8 mouse cellular contexts compared by ENCODE assay signal in genomic region chrX:140598194-140598849, GRCm38 (mm10). TPM values are rescaled to one million over a fixed set of nuclear protein-coding genes. Genes with fewer than 3 reads are reported as not detected.
DNase-seq lines count a peak whose midpoint lies in the region; ATAC-seq and TF ChIP-seq lines count a peak whose summit lies in the region.

No protein-coding gene starts in this region.

- peak overlapping the region; percentile 26 for H3K9ac ChIP-seq in ES-Bruce4 (ENCODE audit: low read depth, poor library complexity, severe bottlenecking)
- no peak overlapping the region for H3K9ac ChIP-seq in forebrain, embryonic 14.5 days (ENCODE audit: low read length)
- 0 out of 2 replicates have a peak overlapping the region, but pooled peaks have one; percentile 44 for H3K9ac ChIP-seq in kidney, embryonic 16.5 days (replicated peaks; ENCODE audit: low read length)
- no peak overlapping the region for H3K9ac ChIP-seq in stomach, embryonic 15.5 days

- no peak overlapping the region for H3K27ac ChIP-seq in ES-Bruce4 (ENCODE audit: insufficient read depth, low read length)
- no peak overlapping the region for H3K27ac ChIP-seq in forebrain, embryonic 14.5 days (ENCODE audit: low read depth, low read length)
- no peak overlapping the region for H3K27ac ChIP-seq in kidney, embryonic 16.5 days (ENCODE audit: low read length)
- no peak overlapping the region for H3K27ac ChIP-seq in stomach, embryonic 15.5 days

- no peak for TF ChIP-seq POLR2A in ES-Bruce4 (IDR thresholded peaks at IDR 0.05; ENCODE audit: insufficient read depth, low read length)

- no peak for TF ChIP-seq EP300 in ES-Bruce4 (IDR thresholded peaks at IDR 0.05; ENCODE audit: insufficient read depth, low read depth, low read length)

- DNase-seq in CD4-positive, CD25-positive, alpha-beta regulatory T cell, adult 2 months (ENCODE audit: low read depth, low spot score), result peak; percentile 11
- no peak for DNase-seq in forebrain, embryonic 14.5 days (ENCODE audit: low spot score)
- peak; percentile 26 to 28 for DNase-seq in lung, postnatal 4 days
- DNase-seq in Muller cell, postnatal 12 days (ENCODE audit: inconsistent ontology term), result no peak

- H3K36me3 ChIP-seq in ES-Bruce4 (ENCODE audit: control insufficient read depth, insufficient read depth, low read length, poor library complexity, severe bottlenecking), result no peaks in the 10 kb centered on the region
- H3K36me3 ChIP-seq in forebrain, embryonic 14.5 days (ENCODE audit: control insufficient read depth, insufficient read depth, low read length), result no peaks in the 10 kb centered on the region
- H3K36me3 ChIP-seq in kidney, embryonic 16.5 days (ENCODE audit: insufficient read depth, low read length), result no peaks in the 10 kb centered on the region
- no peaks in the 10 kb centered on the region for H3K36me3 ChIP-seq in stomach, embryonic 15.5 days

- TF ChIP-seq CTCF in ES-Bruce4 (IDR thresholded peaks at IDR 0.05; ENCODE audit: low read depth, low read length), result no peak

- no peaks in the 10 kb centered on the region for H3K9me3 ChIP-seq in ES-Bruce4 (replicated peaks; ENCODE audit: control insufficient read depth, insufficient read depth, low read length, poor library complexity, severe bottlenecking)
- H3K9me3 ChIP-seq in forebrain, embryonic 14.5 days (replicated peaks; ENCODE audit: control insufficient read depth, low read length), result no peaks in the 10 kb centered on the region
- H3K9me3 ChIP-seq in kidney, embryonic 16.5 days (ENCODE audit: low read length), result peaks cover 5% of the 10 kb centered on the region; the same call in 1 of the 2 replicates
- no peaks in the 10 kb centered on the region for H3K9me3 ChIP-seq in stomach, embryonic 15.5 days

- H3K27me3 ChIP-seq in ES-Bruce4 (ENCODE audit: control insufficient read depth, insufficient read depth, low read length, poor library complexity, severe bottlenecking), result peaks cover 11% of the 10 kb centered on the region
- H3K27me3 ChIP-seq in forebrain, embryonic 14.5 days (replicated peaks; ENCODE audit: control insufficient read depth, insufficient read depth, low read length), result peaks cover 26% of the 10 kb centered on the region
- peaks cover 33% of the 10 kb centered on the region for H3K27me3 ChIP-seq in kidney, embryonic 16.5 days (ENCODE audit: insufficient read depth, low read length)
- H3K27me3 ChIP-seq in stomach, embryonic 15.5 days (replicated peaks), result peaks cover 4% of the 10 kb centered on the region; the same call in 1 of the 2 replicates

- no peak for ATAC-seq in CD4-positive, CD25-positive, alpha-beta regulatory T cell, adult 4 months
- peak; percentile 44 for ATAC-seq in forebrain, embryonic 14.5 days
- ATAC-seq in kidney, embryonic 16.5 days (ENCODE audit: low FRiP score, low TSS enrichment), result peak; percentile 46; the same call in 1 of the 2 replicates
- ATAC-seq in stomach, embryonic 15.5 days (ENCODE audit: insufficient read depth, low FRiP score, low read depth), result peak; percentile 25; the same call in 1 of the 2 replicates

- H3K4me1 ChIP-seq in ES-Bruce4 (ENCODE audit: control insufficient read depth, insufficient read depth, low read length), result no peaks in the 10 kb centered on the region
- H3K4me1 ChIP-seq in forebrain, embryonic 14.5 days (ENCODE audit: control insufficient read depth, insufficient read depth, low read length), result no peaks in the 10 kb centered on the region
- H3K4me1 ChIP-seq in kidney, embryonic 16.5 days (ENCODE audit: insufficient read depth, low read length), result no peaks in the 10 kb centered on the region
- peaks cover 3% of the 10 kb centered on the region; the same call in 1 of the 2 replicates for H3K4me1 ChIP-seq in stomach, embryonic 15.5 days

- 34% methylated on average over 39 of the region's 48 CpGs for WGBS in forebrain, embryonic 14.5 days
- WGBS in kidney, embryonic 16.5 days, result 18% methylated on average over 40 of the region's 48 CpGs
- 17% methylated on average over 36 of the region's 48 CpGs for WGBS in stomach, embryonic 15.5 days

- H3K4me3 ChIP-seq in ES-Bruce4 (ENCODE audit: low read depth, low read length), result peak overlapping the region; percentile 38
- peak overlapping the region; percentile 43 for H3K4me3 ChIP-seq in forebrain, embryonic 14.5 days (ENCODE audit: low read depth, low read length)
- H3K4me3 ChIP-seq in kidney, embryonic 16.5 days (ENCODE audit: low read length), result peak overlapping the region; percentile 52
- H3K4me3 ChIP-seq in stomach, embryonic 15.5 days (replicated peaks), result peak overlapping the region; percentile 51

- peak overlapping the region; percentile 67 for H3K4me2 ChIP-seq in forebrain, embryonic 14.5 days (ENCODE audit: low read length)
- H3K4me2 ChIP-seq in kidney, embryonic 16.5 days (replicated peaks; ENCODE audit: low read depth, low read length), result peak overlapping the region; percentile 71
- peak overlapping the region; percentile 80 for H3K4me2 ChIP-seq in stomach, embryonic 15.5 days

RNA-seq across cellular contexts. Expression of gene Tsc22d3, which starts 2.1 kb away (rescaled TPM):
- polyA plus RNA-seq in CD4-positive, CD25-positive, alpha-beta regulatory T cell, adult 4 months (2017; shearing (Covaris generic)), result 100 to 1,000 TPM; 366 to 590 TPM
- 7.4 and 7.6 TPM in 2 replicates for polyA plus RNA-seq in ES-Bruce4 (2011; ENCODE audit: insufficient read depth, insufficient read length, low read depth, missing spikeins)
- 103 and 109 TPM in 2 replicates for polyA plus RNA-seq in forebrain, embryonic 14.5 days (2014; fragmentation: Nextera tagmentation; extraction: Ambion mirVana)
- polyA plus RNA-seq in kidney, embryonic 16.5 days (2015; fragmentation: Nextera tagmentation; extraction: Ambion mirVana), result 110 and 123 TPM in 2 replicates
- 77.6 and 79.0 TPM in 2 replicates for polyA plus RNA-seq in stomach, embryonic 15.5 days (2015; fragmentation: Nextera tagmentation; extraction: Ambion mirVana)

Comparison
In these comparisons a context has a peak if more than half of its experiments do, and no peak if none do; other contexts are left out.
1. DNase-seq: peak in CD4-positive, CD25-positive, alpha-beta regulatory T cell, adult 2 months (single experiment) and lung, postnatal 4 days (2 of 2); none in forebrain, embryonic 14.5 days (single experiment) and Muller cell, postnatal 12 days (single experiment).
2. H3K9ac ChIP-seq: peak in ES-Bruce4 (single experiment) and kidney, embryonic 16.5 days (single experiment); none in forebrain, embryonic 14.5 days (single experiment) and stomach, embryonic 15.5 days (single experiment).
3. Peak in every context shown above with its lines, with median percentiles within 50 percentile points of each other: H3K4me3 ChIP-seq and H3K4me2 ChIP-seq.